Mouse (Mus musculus): Measurements from ENCODE around the gene Prss56.

- TF ChIP-seq CTCF (conservative IDR thresholded peaks at IDR 0.05 in 1 of 2, IDR thresholded peaks at IDR 0.05 in 1 of 2; ENCODE audit: low read depth in 2 of 2, low read length in 2 of 2) = no peak
- peak; percentile 36; the same call in 1 of the 2 replicates for TF ChIP-seq POLR2A (IDR thresholded peaks at IDR 0.05; ENCODE audit: low read depth, low read length)
- TF ChIP-seq SMC3 (IDR thresholded peaks at IDR 0.05; ENCODE audit: low read depth, low read length) = no peak
- no peak for TF ChIP-seq ZMIZ1 (IDR thresholded peaks at IDR 0.05; ENCODE audit: low read depth, low read length)
- TF ChIP-seq MYC (IDR thresholded peaks at IDR 0.05; ENCODE audit: low read depth, low read length) = 0 out of 2 replicates have a peak, but pooled peaks have one; percentile 45
- TF ChIP-seq HCFC1 (IDR thresholded peaks at IDR 0.05; ENCODE audit: low read depth, low read length) = peak; percentile 17; the same call in 1 of the 2 replicates
- TF ChIP-seq ETS1 (conservative IDR thresholded peaks at IDR 0.05; ENCODE audit: low read depth, low read length) = peak; percentile 34; the same call in 1 of the 2 replicates
- no peak for TF ChIP-seq CHD2 (IDR thresholded peaks at IDR 0.05; ENCODE audit: low read length)
- TF ChIP-seq MXI1 (IDR thresholded peaks at IDR 0.05; ENCODE audit: low read depth, low read length) = no peak
- peak; percentile 51; the same call in 1 of the 2 replicates for TF ChIP-seq NELFE (IDR thresholded peaks at IDR 0.05; ENCODE audit: low read depth, low read length)
- no peak for TF ChIP-seq UBTF (IDR thresholded peaks at IDR 0.05; ENCODE audit: low read depth, low read length)
- no peak for TF ChIP-seq EP300 (IDR thresholded peaks at IDR 0.05; ENCODE audit: low read length)
- TF ChIP-seq SIN3A (IDR thresholded peaks at IDR 0.05; ENCODE audit: low read length) = no peak
- no peak for TF ChIP-seq POLR2AphosphoS2 (IDR thresholded peaks at IDR 0.05; ENCODE audit: low read depth, low read length)
These were observed 28.3 kb downstream of the Prss56 start for GRCm38 (mm10) chr1:87211431-87211830.
